In genomic region chr14:24578535-24579111, GRCm38 (mm10) we compare ENCODE assay signal across 8 mouse cellular contexts.
DNase-seq lines count a peak whose midpoint lies in the region; ATAC-seq lines count a peak whose summit lies in the region.

No protein-coding gene starts in this region.

- H3K9me3 ChIP-seq in forebrain, embryonic 10.5 days: peaks cover 8% of the 10 kb centered on the region; the same call in 1 of the 2 replicates
- no peaks in the 10 kb centered on the region for H3K9me3 ChIP-seq in heart, embryonic 11.5 days (replicated peaks; ENCODE audit: control insufficient read depth, low read length)
- H3K9me3 ChIP-seq in liver, embryonic 11.5 days (ENCODE audit: control insufficient read depth, low read length): no peaks in the 10 kb centered on the region

- H3K4me2 ChIP-seq in heart, embryonic 11.5 days: no peak overlapping the region
- H3K4me2 ChIP-seq in liver, embryonic 11.5 days: no peak overlapping the region

- peaks cover 6% of the 10 kb centered on the region; the same call in 1 of the 2 replicates for H3K27me3 ChIP-seq in forebrain, embryonic 10.5 days (ENCODE audit: poor library complexity, severe bottlenecking)
- H3K27me3 ChIP-seq in heart, embryonic 11.5 days (ENCODE audit: control insufficient read depth, insufficient read depth, low read length): no peaks in the 10 kb centered on the region
- no peaks in the 10 kb centered on the region for H3K27me3 ChIP-seq in liver, embryonic 11.5 days (replicated peaks; ENCODE audit: control insufficient read depth, insufficient read depth, low read length)

- peak overlapping the region; percentile 83 for H3K27ac ChIP-seq in forebrain, embryonic 10.5 days
- peak overlapping the region; percentile 15; the same call in 1 of the 2 replicates for H3K27ac ChIP-seq in heart, embryonic 11.5 days (ENCODE audit: low read depth, low read length)
- H3K27ac ChIP-seq in liver, embryonic 11.5 days (ENCODE audit: low read depth, low read length): no peak overlapping the region

- no peaks in the 10 kb centered on the region for H3K36me3 ChIP-seq in forebrain, embryonic 10.5 days (replicated peaks)
- no peaks in the 10 kb centered on the region for H3K36me3 ChIP-seq in heart, embryonic 11.5 days (ENCODE audit: control insufficient read depth, insufficient read depth, low read length)
- no peaks in the 10 kb centered on the region for H3K36me3 ChIP-seq in liver, embryonic 11.5 days (ENCODE audit: control insufficient read depth, insufficient read depth, low read length)

- H3K4me3 ChIP-seq in forebrain, embryonic 10.5 days: no peak overlapping the region
- no peak overlapping the region for H3K4me3 ChIP-seq in heart, embryonic 11.5 days (ENCODE audit: low read depth, low read length)
- no peak overlapping the region for H3K4me3 ChIP-seq in liver, embryonic 11.5 days (ENCODE audit: low read depth, low read length)

- no peak for ATAC-seq in heart, embryonic 11.5 days (replicated peaks; ENCODE audit: insufficient number of reproducible peaks, low FRiP score, low TSS enrichment)
- ATAC-seq in liver, embryonic 11.5 days (replicated peaks; ENCODE audit: low FRiP score): no peak

- DNase-seq in cerebellum, adult 18-20 months: peak; percentile 95 to 97
- no peak for DNase-seq in forebrain, embryonic 10.5 days (ENCODE audit: extremely low spot score, low spot score)
- peak; percentile 80 for DNase-seq in layer of hippocampus, adult 9-10 months (ENCODE audit: low spot score)
- DNase-seq in lung, postnatal 25 days (ENCODE audit: low spot score): peak; percentile 3
- DNase-seq in right cerebral cortex, postnatal 25 days: peak; percentile 88
- no peak for DNase-seq in liver
- no peak for DNase-seq in liver, embryonic 11.5 days (ENCODE audit: low spot score)

- peak overlapping the region; percentile 46; the same call in 1 of the 2 replicates for H3K9ac ChIP-seq in heart, embryonic 11.5 days (ENCODE audit: low read depth, low read length)
- H3K9ac ChIP-seq in liver, embryonic 11.5 days (ENCODE audit: low read depth, low read length): no peak overlapping the region

- peaks cover 20% of the 10 kb centered on the region for H3K4me1 ChIP-seq in forebrain, embryonic 10.5 days
- peaks cover 4% of the 10 kb centered on the region; the same call in 1 of the 2 replicates for H3K4me1 ChIP-seq in heart, embryonic 11.5 days (ENCODE audit: control insufficient read depth, insufficient read depth, low read length)
- H3K4me1 ChIP-seq in liver, embryonic 11.5 days (replicated peaks; ENCODE audit: control insufficient read depth, insufficient read depth, low read length): no peaks in the 10 kb centered on the region

- 31% methylated on average over 7 of the region's 7 CpGs for WGBS in forebrain, embryonic 10.5 days
- 25% methylated on average over 7 of the region's 7 CpGs for WGBS in heart, embryonic 11.5 days (ENCODE audit: insufficient replicate concordance)
- 41% methylated on average over 7 of the region's 7 CpGs for WGBS in liver, embryonic 11.5 days

Comparison
In these comparisons a context has a peak if more than half of its experiments do, and no peak if none do; other contexts are left out.
1. DNase-seq: peak in cerebellum, adult 18-20 months (2 of 2), layer of hippocampus, adult 9-10 months (single experiment), lung, postnatal 25 days (single experiment) and right cerebral cortex, postnatal 25 days (single experiment); none in forebrain, embryonic 10.5 days (single experiment), liver (single experiment) and liver, embryonic 11.5 days (single experiment).